Mouse (Mus musculus): Measurements from ENCODE around the gene Cdh4.

DNA sequence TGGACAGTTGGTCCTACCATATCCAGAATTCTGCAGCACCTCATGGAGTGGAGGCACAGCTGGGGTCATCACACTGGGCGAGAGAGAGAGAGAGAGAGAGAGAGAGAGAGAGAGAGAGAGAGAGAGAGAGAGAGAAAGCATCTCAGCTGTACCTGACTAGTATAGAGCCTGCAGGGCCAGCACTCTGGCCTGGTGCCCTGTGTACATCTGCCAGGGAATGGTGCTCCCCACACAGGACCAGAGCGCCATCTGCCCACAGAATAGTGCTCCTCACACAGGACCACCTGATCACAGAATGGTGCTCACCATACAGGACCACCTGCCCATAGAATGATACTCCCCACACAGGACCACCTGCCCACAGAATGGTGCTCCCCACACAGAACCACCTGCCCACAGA is 322.2 kb downstream of the Cdh4 start:
- TF ChIP-seq POLR2A (IDR thresholded peaks at IDR 0.05; ENCODE audit: borderline replicate concordance, insufficient read depth, low read length) (no peak), CTCF (IDR thresholded peaks at IDR 0.05; ENCODE audit: borderline replicate concordance, insufficient read depth, low read depth, low read length) (peak; percentile 23; the same call in 1 of the 2 replicates)

Data from cerebellum, adult 2 months (tissue).